Mouse (Mus musculus) adrenal gland, adult (tissue): Measurements from ENCODE around the gene Kdm5b.

Experiments used
- DNase-seq, 2 experiments: peaks; one replicate each; pipeline ENCODE4 v3.0.0; 2022 to 2023; ENCODE audit warnings: low spot score in 1 of 2; ENCODE audit not compliant: inconsistent age in 2 of 2

Kdm5b gene

DNA sequence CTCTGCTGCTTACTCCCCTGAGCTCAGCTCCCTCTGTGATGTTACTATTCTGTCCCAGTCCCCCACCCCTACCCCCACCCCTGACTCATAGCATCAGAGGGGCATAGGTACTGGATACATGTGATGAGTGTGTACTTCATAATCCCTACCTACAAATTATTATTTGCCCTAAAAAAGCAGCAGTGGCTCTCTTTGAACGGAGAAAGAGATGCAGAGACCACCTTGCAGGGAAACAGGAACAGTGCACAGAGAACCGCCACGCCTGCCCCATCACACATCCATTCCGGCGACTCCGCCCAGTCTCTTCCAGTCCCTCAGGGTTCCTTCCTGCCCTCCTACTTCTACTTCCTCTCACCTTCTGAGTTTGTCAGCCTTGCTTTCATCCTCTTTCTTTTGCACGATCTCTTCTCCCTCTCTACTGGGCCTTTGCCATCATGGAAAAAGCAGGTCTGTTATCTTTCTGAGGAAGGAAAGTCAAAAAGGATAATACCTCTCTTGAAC is 10.3 kb upstream of the Kdm5b start, which contains the start of gene Mgat4e:
TSS of gene Mgat4e (minus strand) at position 51 of the 501 bp plus-strand sequence.
- no peak for DNase-seq

DNA sequence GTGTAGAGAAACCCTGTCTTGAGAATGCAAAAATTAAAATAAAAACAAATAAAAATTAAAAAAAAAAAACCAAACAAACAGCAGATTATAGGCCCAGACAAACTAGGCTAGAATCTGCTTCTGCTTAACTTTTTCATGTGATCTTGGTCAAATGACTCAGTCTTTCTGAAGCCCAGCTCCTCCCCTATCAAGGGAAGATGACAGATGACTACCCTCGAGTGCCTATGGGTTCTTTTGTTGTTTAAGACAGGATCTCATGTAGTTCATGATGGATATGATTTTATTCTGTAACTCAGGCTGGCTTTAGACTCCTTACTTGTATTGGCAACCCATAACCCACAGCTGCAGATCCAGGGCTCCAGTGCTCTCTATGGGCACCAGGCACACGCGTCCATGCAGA is 8.1 kb upstream of the Kdm5b start:
- peak in 1 of 2 experiments; percentile 51 for DNase-seq

DNA sequence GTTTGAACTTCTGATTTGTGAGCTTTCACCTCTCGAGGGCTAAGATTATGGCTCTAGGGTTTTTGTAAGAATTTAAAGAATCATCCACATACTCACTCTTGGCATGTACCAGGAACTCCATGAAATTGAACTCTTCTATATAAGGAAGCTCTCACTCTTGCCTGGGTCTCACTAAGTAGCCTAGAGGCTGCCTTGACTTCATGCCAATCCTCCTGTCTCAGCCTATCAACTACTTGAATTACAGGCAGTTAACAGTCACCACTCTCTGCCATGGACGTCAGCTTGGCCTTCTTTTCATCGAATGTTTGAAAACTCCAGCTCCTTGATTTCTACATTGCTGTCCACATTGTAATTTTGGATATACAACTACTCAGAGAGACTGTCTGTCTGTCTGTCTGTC is 7.6 kb upstream of the Kdm5b start:
- no peak for DNase-seq

DNA sequence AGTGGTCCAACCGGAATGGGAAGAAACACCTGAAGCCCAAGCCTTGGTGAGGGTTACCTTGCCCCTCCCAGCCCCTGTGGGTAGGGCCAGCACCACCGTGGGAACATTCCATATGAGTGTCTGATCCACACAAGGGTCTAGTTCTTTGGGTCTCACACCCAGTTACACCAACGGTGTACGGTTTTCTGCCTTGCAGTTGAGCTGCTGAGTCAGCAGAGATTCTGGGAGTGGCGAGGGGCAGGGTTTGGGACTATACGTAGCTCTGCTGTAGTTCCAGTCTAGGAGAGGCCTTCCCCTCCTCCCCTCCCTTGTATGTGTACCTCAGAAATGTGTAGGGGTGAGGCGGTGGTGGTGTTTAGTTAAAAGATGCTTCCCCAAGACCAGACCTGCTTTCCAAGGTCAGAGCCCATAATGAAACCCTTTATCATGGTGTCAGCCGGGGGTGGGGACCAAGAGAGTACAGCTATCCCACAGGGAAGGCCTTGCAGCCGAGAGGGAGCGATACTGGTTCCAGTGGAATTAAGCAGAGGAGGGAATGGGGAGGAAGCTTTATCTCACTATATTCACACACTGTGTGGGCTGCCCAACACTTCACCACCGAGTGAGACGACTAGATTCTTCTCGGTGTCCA is 4.6 kb upstream of the Kdm5b start:
- DNase-seq = peak in 1 of 2 experiments; percentile 37

DNA sequence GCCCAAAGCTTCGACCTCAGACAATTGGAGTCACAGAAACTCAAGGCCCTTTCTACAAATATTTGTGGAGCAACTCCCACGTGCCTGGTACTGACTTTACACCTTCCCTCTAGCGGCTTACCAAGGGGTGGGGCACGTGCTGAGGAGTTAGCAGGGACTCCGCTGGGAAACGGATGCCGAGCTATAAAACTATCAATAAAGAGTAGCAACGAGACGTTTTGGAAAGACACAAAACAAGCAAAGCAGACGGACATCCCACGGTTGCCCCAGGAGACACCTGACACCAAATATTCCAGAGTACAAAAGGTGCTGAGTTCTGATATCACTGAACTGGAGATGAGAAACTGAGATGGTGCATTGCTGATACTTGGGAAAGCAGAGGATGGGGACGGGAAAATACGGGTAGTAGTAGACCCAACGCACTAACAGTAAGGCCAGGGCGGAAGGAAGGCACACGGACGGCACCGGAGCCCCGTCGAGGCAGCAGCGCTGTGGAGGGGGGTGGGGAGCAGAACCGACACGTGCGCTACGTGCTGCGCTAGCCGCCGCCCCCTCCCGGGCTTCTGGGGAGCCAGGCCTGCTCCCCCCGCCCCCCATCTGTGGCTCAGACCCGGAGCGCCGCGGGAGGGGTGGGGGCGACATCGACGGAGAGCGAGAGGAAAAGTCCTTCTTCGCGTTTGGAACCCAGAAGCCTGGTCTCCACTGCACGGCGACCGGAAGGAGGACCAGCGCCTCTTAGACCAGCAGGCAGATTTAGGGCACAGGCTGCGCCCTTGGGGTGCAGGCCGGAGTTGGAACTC is 3.9 kb upstream of the Kdm5b start:
- peak; percentile 26 to 67 for DNase-seq

DNA sequence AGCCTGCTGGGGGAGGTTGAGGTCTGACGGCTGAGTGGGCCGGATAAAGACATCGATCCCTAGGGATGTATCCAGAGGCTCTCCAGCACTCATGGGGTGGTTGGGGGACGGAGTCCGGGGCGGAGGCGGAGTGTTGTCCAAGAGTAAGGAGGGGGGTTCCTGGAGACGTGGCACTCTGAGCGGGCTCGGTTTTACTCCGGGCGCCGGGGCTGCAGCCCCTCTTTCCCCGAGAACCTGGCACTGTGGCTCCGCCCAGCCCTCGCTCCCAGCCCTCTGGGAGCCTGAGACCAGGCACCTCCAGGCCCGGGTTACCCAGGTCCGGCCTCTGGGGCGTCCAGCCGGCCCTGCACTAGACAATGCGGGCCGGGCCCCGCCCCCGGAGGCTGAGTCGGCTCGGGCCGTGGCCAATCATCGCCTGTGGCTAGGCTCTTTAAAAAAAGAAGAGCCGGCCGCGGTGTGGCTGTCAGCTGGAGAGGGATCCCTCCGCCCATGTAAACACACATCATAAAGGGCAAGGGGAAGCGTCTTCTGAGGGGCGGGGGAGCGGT is 3.2 kb upstream of the Kdm5b start:
- DNase-seq = peak; percentile 97 to 98

DNA sequence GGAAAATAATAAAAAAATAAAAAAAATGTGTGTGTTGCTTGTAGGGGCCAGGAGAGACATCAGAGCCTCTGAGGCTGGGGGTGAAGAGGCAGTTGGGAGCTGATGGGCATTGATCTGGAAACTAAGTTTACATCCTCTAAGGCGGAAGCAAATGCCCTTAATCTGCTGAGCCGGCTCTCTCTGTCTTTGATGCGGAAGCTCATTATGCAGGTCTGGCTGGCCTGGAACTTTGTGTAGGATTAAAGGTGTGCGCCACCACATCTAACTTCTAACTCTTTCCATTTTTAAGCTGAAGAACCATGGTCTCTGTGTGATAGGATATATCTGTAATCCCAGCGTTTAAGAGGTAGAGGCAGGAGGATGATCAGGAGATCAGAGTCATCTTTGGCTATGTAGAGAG is 1.5 kb upstream of the Kdm5b start:
- no peak for DNase-seq

DNA sequence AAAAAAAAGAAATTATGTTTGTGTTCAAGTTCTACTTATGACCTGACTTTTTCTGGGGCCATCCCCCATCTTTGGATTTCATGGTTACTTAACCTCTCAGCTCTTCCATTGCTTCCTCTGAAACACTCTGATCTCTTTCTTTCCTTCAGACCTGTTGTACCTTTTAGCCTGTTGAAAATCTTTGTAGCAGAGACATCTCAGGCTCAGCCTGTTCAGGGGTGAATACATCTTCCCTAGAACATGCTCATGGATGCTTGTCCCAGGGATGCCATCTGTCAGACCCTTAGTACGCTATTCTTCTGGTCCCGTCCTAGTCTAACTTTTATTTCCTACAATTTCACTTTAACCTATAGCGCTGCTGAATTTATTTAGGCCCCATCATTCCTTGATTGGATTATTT is 745 bp upstream of the Kdm5b start:
- DNase-seq = no peak

DNA sequence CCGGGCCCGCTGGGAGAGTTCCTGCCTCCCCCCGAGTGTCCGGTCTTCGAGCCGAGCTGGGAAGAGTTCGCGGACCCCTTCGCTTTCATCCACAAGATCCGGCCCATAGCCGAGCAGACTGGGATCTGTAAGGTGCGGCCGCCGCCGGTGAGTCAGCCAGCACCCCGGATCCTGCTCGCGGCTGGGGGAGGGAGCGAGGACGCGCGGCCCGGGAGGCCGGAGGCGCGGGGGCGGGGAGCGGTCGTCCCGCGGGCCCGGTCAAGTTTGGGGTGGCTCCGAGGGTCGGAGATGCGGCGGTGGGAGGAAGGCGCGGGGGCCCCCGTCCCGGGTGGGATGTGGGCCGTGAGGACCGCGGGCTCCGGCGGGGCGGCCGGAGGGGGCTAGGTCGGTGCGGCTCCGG is 425 bp downstream of the Kdm5b start:
- DNase-seq = peak; percentile 77 to 91

DNA sequence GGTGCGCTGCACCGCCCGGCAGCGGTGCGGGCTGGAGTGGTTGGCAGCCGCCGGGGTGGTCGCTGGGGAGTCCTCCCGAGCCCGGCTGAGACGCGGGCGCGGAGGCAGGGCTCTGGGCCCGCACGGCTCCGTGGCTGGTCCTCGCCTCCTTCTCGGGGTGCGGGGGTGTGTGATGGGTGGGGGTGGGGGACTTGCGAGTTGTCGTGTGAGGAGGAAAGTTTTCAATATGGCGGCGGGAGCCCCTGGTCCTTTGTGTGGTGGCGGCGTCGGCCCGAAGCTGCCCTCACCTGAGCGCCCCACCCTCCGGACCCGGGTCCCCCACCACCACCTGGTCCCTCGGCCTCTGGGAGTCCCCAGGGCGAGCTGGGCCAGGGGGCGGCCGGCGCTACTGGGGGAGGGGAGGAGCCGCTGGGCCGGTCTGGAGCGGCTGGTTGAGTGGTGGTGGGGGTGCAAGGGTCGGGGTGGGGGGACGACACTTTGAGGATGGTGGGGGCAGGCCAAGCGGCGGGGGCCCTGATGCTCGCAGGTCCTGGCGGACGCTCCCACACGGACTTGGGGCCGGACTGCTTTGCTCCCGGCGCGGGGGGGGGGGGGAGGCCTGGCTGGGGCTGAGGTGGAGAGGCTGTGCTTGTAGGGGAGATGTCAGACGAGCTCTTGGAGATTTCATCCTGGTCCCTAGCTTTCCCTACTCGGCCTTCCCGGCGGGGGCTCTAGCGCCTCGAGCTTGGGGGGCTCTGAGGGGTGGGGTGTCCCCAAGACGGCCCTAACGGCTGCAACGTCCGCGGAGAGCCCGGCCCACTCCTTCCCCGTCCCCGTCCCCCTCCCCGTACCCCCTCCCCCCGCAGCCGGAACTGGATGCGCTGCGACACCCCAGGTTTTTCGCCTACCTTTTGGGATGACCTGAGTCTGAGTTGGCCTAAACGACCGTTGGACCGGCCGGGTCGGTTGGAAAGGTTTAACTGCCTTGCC is 1.1 kb downstream of the Kdm5b start:
- DNase-seq = peak; percentile 51 to 76

DNA sequence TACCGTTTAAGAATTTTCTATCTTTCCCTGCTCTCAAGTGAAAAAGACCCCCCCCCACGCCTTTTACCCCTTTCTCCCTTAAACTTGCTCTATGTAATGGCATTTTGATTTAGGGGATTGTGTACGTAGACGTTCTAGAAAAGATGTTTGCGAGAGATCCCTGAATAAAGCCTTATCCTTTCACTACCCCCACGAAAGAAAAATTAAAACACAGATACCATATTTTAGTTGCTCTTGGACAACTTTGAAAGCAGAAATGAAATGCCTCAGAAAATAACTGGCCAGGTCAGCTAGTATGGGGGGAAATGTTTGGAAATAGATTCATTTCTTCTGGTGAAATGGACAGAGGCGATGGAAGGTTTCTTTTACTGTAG is 1.8 kb downstream of the Kdm5b start:
- DNase-seq = peak in 1 of 2 experiments; percentile 33

DNA sequence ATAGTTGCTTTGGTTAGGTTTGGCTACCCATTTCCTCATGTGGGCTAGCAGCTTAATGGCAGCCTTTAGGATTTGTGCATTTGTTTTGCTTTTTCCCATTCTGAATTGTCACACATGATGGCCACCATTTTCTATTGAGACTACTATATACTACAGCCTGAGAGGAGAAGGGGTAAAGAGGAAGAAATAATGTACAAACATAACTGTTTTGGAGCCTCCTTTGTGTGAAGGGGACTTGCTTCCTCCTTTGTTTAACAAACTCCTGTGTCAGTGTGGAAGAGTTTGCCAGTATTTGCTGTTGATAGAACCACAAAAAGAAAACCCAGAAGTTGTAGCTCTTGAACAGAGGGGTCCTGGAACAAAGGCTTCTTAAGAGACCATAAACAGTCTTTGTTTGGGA is 2.5 kb downstream of the Kdm5b start:
- DNase-seq = peak in 1 of 2 experiments; percentile 31

DNA sequence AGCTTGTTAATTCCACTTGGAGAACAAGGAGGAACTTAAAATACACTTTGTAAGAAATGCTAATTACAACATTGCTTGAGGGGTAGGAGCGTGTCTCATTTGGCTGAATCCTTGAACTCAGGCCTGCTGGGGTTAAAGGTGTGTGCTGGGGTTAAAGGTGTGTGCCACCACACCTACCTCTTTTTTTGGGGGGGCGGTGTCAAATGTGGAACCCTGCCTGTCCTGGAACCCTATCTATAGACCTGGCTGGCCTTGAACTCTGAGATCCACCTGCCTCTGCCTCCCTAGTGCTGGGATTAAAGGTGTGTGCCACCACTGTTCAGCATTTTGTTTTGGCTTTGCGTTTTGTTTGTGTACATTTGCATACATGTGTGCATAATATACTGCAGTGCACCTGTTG is 3.8 kb downstream of the Kdm5b start:
- peak in 1 of 2 experiments; percentile 19 for DNase-seq

DNA sequence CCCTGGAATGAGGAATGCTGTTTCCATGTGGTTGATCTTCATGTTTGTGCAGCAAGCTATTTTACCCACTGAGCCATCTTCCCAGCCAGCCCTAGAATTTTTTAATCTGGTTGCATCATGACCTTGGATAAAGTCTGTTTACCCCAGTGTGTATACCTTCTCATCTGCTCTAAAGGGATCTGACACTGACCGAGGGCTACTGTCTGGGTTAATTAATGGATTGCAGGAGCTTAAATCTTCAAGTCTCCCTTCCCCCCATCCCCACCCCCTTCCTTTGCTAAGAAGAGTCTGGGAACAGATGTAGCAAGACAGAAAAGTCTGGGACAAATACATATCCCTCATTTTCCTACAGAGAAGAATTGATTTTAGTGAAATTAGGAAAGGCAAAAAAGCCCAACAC is 7.5 kb downstream of the Kdm5b start:
- no peak for DNase-seq

DNA sequence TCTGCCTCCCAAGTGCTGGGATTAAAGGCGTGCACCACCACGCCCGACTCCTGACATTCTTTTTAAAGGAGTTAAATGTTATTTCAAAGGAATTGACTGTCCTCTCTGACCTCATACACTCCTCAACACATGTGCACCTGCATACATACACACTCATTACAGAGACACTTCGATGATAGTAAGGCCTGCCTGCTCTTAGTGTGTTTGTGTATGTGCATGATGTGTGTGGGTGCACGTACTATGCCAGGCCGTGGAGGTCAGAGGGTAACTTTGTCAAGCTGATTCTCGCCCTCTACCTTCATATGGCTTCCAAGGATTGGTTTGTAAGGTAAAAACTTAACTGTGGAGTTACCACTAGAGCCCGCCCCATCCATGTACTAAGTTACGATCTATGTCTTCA is 10.2 kb downstream of the Kdm5b start:
- DNase-seq = no peak

DNA sequence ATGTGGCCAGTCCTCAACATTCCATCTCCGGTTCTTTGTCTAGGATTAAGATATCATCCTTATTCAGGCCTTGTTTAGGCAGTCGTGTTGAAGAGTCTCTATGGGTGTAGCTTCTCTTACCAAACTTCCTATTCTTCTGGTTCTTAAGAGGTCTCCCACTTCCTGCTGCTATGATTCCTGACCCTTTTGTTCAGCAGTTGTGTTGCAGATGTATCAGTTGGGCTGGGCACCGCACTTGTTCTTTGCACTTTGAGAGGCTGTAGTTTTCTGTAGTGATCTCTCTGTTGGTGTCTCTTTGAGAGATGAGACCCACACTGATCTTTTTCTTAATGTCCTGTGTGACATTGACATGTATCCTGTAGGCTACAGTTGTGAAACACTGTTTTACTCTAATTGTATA is 10.7 kb downstream of the Kdm5b start:
- DNase-seq = no peak

DNA sequence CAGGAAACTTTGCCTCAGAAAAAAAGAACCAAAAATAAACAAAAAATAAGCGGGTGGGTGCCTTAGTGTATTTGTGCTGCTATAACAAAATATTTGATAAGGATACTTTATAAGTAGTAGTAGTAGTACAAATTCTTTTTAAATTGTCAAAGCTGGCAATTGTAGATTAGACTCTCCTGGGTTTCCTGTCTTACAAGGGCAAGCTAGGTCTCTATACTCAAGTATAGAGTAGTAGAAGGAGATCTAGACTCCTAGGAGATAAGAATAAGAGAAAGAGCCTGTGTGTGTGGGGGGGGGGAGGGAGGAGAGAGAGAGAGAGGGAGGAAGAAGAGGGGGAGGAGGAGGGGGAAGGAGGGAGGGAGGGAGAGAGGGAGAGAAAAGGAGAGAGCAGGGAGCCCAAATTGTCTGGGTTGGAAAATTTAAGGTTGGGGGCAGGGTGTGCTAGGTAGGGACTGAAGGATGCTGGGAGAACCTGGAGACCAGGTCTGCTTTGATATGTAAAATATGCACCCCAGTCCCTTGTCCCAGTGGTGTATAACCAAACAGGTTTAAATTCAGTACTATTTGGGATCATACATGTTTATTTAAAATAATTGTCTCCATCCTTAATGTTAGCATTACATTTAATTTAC is 13.4 kb downstream of the Kdm5b start:
- DNase-seq = no peak

DNA sequence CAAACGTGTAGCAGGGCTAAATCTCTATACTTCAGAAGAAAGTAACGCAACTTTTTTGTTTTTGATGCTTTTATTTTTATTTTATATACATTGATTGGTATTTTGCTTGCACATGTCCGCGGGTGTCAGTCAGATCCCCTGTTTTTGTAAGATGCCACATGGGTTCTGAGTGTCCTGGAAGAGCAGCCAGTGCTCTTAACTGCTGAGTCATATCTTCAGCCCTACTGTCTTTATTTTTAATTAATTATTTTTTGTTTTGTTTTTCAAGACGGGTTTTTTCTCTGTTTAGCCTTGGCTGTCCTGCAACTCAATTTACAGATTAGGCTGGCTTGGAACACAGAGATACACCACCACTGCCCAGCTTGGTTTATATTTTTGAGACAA is 14.0 kb downstream of the Kdm5b start:
- DNase-seq = no peak

DNA sequence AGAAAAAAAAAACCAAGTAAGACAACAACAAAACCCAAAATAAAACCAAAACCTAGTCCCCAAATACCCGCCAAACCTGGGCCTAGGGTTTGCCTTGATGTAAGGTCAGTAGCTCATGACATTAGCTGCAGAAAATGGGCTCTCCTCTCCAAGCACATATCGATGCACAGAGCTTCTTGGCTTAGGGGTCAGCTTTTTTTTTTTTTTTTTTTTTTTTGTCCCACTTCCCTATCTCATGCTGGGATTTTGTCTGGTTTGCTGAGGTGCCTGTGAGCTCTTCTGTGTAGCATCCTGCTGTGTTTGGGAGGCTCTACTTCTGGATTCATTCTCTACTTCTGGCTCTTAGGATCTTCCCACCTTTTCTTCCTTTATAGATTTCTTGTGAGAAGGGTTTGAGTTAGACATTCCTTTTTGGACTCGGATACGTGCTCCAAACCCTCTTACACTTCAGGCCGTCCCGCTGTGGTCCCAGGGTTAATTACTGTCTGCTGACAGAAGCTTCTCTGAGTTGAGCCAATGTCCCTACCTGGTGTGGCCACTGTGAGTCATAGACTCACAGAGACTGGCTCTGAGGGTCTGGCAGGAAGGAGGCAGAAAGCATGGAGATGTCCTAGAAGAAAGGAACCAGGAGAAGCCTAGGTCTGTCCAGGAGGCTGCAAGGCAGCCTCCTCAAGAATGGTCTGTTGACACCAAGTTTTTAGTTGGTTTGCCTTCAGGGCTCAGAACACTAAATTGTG is 17.6 kb downstream of the Kdm5b start:
- no peak for DNase-seq

DNA sequence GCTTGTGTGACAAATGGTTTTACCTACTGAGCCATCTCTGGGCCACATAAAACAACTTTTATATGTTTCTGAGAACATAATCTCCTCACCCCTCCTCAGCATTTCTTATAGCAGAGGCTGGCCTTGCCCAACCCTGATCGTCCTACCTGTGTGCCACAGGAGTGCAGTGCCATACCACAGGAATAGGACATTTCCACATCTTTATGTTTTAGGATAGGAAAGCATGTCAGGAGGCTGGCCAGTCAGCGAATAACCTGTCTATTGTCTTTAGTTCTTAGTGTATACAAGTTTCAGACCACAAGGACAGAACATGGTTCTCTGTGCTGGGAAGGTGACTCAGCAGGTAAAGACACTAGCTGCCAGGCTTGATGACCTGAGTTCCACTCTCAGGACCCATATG is 20.8 kb downstream of the Kdm5b start:
- DNase-seq = no peak
